Mouse (Mus musculus) frontal cortex, postnatal 25 days (tissue): ENCODE data around the gene Gm37240.

Experiments
- DNase-seq, 2 experiments: peaks; one replicate each; pipeline ENCODE4 v3.0.0; 2022; ENCODE audit warnings: low spot score in 2 of 2

The Gm37240 gene

DNA sequence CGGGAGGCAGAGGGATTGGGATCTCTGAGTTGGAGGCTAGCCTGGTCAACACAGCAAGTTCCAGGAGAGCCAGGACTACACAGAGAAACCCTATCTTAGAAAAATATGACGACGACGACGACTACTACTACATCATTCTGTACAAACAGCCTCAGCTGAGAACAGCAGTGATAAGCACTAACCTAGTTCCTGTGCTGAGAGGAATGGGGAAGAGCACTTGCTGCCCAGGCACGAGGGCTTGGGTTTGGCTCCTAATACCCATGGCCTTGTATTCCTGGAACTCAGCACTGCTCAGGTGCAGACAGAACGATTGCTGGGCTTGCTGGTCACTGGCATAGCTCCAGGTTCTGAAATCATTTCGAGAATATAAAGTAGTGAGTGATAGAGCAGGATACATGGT, 1178.2 kb downstream of the Gm37240 start:
- no peak for DNase-seq

DNA sequence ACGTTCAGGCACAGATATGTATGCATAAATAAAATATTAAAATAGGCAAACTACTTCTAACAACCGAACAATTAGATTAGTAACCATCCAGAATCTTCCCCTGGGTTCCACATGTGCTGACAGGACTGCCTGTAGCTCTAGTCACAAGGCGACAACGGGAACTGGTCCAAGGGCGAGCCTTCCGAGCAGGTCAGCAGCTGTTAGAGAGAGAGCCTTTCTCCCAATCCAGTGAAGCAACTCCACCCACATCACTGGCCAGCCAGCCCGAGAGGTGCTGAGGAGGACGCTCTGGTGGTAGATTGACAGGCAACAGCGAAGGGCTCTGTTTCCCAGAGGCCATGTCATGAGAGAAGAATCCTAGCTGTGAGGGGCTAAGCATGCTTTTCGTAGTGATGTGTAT, 1178.8 kb downstream of the Gm37240 start:
- DNase-seq, result no peak

DNA sequence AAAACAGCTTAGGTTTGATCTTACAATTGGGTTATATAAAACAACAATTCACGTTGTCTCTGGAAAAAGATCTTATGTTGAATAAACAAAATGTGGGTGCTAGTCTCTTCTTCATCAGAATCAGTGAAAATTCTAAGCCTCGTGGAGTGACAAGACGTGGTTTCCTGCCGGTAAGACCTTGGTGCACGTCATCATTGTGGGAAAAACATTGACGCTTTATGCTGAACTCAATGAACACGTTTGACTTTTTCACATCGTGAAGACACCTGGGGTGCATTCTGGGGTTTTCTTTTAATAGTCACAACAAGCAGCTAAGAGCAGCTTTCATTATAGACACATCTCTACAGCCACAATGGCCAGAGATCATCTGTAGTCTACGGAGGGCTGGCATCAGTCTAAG, 1182.1 kb downstream of the Gm37240 start:
- DNase-seq, result no peak

GRCm38 (mm10) chr3:84703083-84703810, 1184.1 kb downstream of the Gm37240 start:
- DNase-seq, result no peak

- no peak for DNase-seq
Measured at GRCm38 (mm10) chr3:84701964-84702363, 1185.4 kb downstream of the Gm37240 start.

DNA sequence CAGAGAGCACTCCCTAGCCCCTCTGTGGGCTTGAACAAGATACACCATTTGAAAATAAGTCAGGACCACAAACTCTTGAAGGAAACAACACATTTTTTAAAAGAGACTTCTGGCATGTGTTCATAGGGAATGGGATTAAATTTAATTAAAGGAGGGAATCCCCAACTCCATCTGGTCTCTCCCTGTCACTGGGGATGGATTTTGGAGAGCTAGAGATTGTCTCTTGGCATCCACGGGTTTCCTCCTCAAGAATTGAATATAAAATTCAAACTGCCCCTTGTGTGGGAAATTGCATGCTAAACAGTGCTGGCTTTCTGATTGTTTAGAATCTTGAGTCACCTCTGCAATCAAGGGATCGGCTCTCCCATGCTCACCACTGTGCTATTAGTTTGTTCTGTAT, 1185.8 kb downstream of the Gm37240 start:
- DNase-seq, result no peak

- DNase-seq, result peak in 1 of 2 experiments; percentile 38
Measured at GRCm38 (mm10) chr3:84696428-84696917, 1190.8 kb downstream of the Gm37240 start.

GRCm38 (mm10) chr3:84695867-84696361, 1191.4 kb downstream of the Gm37240 start:
- no peak for DNase-seq

DNA sequence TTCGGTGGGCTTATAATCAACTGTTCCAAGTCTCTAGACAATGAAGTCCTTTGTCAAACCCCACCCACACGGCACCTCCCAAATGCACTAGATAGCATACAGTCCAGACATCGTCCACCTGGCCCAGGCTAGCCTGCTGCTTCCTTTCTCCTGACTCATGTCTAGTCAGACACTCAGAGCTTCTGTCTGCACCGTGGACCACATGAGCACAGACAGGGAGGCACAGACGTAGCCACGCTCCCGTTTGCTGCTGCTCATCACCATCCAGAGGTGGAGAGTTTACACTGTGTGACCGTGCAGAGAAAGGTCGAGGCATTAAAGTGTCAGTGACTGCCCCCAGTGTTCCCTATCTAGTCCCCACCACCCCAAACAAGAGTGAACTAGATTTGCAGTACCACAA, 1191.9 kb downstream of the Gm37240 start:
- no peak for DNase-seq

- DNase-seq, result no peak
Measured at GRCm38 (mm10) chr3:84693886-84694285, 1193.4 kb downstream of the Gm37240 start.

DNA sequence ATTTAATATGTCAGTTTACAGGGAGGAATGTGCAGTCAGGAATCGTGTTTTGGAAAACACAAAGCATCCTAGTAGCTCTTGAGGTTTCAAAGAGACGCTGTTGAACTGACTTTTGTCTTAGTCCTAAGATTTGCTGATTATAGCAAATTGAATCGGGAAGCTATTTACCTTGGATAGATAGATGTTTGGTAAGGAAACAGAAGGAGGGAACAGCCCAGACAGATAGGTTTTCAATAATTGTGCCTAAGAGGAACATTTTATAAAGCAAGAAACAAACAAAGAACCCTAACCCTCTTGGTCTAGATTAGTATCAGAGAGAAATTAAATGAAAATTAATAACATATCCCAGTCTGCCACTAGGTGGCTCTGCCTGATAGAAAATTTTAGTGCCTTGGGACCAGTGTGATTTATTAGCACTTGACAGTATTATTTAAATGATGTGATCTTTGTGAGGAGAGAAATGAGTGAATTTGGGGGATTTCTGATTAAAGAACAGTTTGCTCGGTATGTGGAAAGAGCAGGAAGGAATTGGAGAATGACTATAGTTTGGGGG, 1194.6 kb downstream of the Gm37240 start:
- no peak for DNase-seq

DNA sequence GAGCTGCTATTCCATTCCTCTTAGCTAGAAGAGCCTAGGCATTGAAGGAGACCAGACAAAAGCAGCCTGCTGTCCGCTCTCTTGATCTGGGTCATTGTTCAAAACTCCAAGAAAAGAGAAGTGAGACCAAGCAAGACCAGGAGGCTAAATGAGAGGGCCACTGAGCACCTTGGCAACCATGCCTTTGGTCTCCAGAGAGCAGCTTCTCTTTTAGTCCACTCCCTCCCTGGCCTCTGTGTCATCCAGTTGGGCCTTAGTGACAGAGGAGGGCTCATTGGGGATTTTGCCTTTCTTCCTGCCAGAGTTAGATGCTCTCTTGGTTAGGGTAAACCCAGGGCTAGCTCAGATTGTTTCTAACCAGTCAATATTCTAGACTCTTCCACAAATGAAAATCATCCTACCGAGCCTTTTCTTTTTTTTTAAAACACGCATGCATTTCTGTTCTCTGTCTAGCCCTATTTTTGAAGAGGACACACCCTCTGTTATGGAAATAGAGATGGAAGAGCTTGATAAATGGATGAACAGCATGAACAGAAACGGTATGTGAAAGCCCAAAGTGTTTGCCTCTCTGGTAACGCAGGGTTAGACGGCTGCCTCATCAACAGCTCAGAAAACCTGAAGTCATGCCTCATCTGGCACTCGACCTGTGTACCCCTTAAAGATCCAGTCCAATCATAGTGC, 1197.1 kb downstream of the Gm37240 start:
- DNase-seq, result no peak

DNA sequence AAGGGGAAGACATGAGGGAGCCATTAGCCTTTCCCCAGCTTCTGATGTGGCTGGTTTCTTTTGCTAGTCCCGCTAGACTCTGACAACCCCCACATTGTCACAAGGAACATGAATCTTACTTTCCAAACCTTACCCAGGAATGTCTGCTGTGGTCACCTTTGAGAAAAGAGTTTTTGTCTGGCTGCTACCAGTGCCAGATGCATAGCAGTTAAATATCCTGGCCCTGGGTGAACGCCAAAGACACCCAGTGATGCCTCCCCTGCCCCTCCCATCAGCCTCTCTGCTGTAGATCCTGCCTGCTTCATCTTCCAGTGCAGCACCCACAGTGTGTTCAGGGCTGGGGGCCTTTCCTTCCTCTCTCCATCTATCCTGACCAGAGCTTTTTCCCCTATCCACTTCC, 1197.7 kb downstream of the Gm37240 start:
- no peak for DNase-seq

DNA sequence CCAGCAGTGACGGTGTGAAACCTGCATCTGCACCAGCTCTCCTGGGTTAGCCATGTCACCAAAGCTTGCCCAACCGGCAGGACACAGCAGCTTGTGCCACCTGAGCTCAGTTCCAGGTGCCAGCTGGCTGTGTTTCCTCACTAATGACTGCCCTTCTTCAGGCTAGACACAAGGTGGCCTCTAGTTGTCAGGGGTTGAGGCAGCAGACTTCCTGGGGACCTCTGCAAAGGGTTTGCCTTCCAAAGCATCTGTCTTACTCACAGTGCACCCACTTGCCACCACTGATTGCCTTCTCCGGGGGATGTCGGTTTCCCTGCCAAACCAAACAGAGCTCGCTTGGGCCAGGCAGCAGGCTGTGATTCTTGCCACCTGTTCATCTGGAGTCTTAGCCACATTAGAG, 1199.1 kb downstream of the Gm37240 start:
- no peak for DNase-seq

- no peak for DNase-seq
Measured at GRCm38 (mm10) chr3:84687488-84687846, 1199.9 kb downstream of the Gm37240 start.

DNA sequence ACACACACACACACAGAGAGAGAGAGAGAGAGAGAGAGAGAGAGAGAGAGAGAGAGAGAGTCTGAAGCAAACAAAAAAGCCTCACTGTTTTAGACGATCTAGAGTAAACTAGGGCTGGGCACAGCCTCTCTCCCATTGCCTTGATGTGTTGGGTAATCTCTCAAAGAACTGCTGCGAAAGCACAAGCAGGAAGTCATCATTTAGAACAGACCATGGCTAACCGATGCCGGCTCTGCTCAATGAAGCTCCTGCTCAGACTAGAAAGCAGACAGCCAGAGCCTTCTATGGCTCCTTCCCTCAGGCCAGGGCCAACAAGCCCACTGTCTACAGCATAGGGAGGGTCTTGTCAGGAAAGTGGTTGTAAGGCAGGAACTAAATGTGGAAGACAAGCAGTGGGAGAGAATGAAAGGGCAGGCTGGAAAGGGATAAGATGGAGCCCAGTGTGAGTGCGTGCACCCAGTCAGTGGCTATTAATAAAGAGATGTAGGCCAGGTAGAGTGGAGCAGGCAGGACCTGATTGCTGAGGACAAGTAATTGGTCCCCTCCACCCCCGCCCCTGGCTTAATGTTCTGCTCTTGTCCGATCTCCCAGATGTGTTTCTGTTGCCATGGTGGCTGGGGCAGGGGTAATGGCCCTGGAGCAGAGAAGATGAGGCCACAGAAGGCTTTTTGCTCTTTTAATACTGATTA, 1200.4 kb downstream of the Gm37240 start:
- no peak for DNase-seq

DNA sequence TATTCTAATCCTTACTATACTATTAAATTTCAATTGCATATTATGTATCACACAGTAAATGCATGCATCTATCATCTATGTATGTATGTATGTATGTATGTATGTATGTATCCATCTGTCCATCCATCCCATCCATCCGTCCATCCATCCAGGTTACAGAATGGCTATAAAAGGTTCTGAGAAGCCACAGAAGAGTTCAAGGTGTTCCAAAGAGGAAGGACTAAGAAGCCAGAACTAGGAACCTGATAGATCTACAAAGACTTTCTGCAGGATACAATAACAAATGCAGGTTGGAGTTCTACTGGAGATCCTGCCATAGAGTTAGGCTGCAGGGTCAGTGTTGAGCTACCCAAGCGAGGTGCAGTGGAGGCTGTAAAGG, 1201.0 kb downstream of the Gm37240 start:
- DNase-seq, result no peak

GRCm38 (mm10) chr3:84685662-84686293, 1201.5 kb downstream of the Gm37240 start:
- DNase-seq, result no peak

DNA sequence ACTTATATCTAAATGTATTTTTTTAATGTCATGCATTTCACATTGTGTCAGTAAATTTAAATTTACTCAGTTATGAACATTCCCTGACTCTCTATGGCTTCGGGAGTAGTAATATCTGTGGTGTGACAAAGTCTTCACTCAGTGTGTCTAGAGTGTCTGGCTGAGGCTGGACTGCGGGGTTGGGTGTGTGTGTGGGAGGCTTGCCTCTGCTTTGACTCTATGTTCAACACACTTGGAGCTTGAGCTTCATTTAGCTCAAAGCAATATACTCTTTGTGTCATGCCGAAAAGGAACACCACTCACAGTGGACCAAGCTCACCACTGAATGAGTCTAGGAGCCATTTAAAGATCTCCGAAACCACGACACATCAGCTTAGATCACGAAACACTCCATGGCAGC, 1203.5 kb downstream of the Gm37240 start:
- no peak for DNase-seq

DNA sequence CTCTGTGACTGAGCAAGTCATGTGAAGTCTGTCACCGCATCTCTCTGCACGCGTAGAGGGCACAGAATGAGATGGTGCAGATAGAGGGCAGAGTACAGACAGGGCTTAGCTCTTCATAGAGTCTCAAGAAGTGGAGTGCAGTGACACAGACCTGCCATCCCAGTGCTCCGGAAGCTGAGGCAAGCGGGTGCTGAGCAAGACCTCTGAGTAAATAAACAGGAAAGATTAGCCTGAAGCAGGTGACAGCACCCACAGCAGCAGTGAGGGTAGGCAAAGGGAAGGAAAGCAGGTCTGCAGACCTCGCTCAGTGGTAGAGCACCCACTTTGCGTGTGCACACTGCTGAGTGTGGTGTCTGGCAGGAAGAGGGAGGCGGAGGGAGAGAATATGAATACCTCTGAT, 1205.6 kb downstream of the Gm37240 start:
- no peak for DNase-seq

GRCm38 (mm10) chr3:84680062-84680461, 1207.3 kb downstream of the Gm37240 start:
- no peak for DNase-seq

DNA sequence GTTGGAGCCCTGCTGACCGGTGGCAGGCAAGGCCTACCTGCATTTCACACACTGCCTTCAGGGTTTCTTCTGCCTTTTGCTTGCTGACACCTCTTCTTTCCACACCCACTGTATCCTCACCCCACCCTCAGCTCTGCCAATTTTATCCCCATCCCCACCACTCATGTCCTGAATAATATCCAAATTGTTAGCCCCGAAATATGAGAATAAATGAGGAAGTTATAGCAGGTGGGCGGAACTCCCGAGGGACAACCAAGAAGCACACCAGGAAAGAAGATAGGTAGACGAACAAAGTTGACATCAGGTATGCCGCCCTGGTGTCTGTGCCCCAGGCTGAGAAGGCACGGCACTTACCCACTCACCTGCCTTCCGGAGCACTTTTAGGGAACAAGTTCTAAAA, 1207.8 kb downstream of the Gm37240 start:
- no peak for DNase-seq
